Mouse (Mus musculus) lung, postnatal 36 days (tissue): ENCODE measurements at regions not wholly inside any gene's neighbourhood (a gene's known extent, or its start where the extent isn't known, plus 50 kb on each side); places are given as distances from the start of the nearest gene placed in this dataset.
A peak's percentile ranks its signal among the peaks of the same experiment; 100 is the strongest.

Source experiments
- DNase-seq: peaks from one replicate; pipeline ENCODE4 v3.0.0; 2022; ENCODE audit warnings: mixed read lengths

DNA sequence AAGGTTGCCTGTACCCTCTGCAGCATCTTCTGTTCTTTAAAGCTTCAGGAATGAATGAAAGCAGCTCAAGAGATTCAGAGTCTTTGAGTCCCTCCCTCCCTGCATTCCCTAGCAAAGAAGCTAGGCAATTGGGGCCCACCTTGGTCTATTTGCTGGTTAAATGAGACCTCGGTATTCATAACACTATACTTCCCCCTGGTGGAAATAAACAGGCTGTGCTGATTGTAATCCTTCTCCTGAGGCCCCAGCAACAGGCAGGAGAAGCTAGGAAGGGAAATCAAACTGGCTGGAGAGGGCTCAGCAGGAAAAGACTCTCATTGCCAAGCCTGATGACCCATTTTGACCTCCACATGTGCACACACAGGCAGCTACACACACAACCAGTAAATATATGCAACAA, 137.1 kb downstream of the Sh3bp4 start:
- DNase-seq: no peak

- no peak for DNase-seq
Measured at GRCm38 (mm10) chr1:89211116-89211515, 140.9 kb downstream of the Sh3bp4 start.

- no peak for DNase-seq
Measured at GRCm38 (mm10) chr1:89228426-89228825, 158.2 kb downstream of the Sh3bp4 start.

GRCm38 (mm10) chr1:89231756-89232155, 161.5 kb downstream of the Sh3bp4 start:
- DNase-seq: no peak

- DNase-seq: no peak
Measured at GRCm38 (mm10) chr1:89232391-89232790, 162.2 kb downstream of the Sh3bp4 start.

- DNase-seq: peak; percentile 74
Measured at GRCm38 (mm10) chr1:89234895-89235294, 164.7 kb downstream of the Sh3bp4 start.

DNA sequence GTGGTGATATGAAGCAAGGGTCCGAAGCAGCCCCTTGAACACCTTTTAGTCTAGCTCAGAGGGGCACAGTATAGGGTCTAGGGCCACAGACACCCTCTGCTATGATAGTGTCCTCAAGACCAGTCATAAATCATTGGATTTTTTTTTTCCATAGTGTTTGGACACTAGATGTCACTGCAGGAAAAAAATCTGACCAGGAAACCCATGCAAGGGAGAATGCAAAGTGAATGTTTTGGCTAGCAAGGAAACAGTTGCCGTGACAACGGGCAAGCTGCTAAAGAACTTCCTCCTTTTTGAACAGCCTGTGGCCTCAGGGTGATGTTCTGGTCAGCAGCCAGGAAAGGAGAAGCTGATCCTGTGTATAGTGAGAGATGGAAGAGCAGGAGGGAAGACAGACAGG, 165.1 kb downstream of the Sh3bp4 start:
- DNase-seq: peak; percentile 92

DNA sequence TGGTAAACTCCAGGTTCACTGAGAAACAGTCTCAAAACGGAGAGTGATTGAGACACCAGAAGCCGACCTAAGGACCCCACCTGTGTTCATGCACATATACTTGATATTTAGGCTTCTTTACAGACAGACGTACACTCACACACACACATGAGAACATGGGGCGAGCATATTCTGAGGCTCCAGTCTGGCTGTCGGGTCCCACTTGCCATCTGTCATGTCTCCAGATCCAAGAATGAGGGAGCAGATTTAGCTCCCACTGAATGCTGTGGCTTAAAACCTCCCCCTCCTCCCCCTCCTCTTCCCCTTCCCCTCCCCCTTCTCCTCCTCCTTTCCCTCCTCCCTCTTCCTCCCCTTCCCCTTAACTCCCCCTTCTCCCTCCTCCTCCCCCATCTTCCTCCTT, 167.5 kb downstream of the Sh3bp4 start:
- no peak for DNase-seq

DNA sequence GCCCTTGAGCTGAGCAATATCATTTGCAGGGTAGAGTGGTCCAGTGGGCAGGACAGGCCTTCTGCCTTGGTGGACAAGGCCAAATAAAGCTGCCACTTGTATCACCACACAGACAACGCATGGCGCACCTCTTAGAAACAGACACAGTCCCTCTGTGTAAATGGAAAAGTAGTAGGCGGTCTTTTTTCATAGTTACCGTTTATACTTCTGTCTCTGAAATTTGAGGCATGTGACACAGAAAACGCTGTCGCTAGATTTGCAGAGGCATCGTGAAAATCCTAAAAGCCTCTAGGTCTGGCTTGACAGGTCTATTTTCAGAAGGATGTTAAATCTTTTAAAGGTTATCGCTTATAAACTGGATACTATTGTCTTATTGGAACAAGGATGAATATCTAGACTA, 174.4 kb downstream of the Sh3bp4 start:
- DNase-seq: no peak

- DNase-seq: peak; percentile 55
Measured at GRCm38 (mm10) chr1:89245202-89246003, 175.2 kb downstream of the Sh3bp4 start.

DNA sequence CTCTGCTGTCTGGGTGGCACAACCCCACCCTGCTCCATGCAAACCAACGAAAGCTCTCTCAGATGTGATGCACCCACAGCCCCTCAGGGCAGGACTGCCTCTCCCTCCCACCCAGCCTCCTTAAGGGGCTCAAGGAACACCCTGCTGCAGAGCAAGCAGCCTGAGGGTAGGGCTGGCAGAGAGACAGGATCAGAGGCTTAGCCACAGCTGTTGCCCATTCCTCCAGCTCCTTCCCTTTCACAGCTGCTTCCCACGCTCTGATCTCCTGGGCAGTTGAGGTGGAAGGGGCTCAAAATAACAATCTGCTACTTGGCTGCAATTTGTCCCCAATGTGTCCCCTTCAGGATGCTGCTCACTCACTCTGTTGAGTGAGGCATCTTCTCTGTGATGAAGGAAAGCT, 181.5 kb downstream of the Sh3bp4 start:
- no peak for DNase-seq

DNA sequence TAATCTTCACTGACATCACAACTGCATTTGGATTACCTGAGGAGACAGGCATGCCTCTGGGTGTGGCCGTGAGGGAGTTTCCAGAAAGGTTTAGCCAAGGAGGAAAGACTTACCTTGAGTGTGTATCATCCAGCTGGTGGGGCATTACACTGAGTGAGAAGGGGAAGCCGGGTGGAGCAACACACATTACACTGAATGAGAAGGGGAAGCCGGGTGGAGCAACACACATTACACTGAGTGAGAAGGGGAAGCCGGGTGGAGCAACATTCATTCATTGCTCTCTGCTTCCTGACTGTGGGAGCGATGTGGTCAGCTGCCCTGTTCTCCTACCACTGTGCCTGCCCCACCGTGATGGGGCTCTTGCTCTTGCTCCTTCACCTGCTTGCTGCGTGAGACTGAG, 182.3 kb downstream of the Sh3bp4 start:
- no peak for DNase-seq

DNA sequence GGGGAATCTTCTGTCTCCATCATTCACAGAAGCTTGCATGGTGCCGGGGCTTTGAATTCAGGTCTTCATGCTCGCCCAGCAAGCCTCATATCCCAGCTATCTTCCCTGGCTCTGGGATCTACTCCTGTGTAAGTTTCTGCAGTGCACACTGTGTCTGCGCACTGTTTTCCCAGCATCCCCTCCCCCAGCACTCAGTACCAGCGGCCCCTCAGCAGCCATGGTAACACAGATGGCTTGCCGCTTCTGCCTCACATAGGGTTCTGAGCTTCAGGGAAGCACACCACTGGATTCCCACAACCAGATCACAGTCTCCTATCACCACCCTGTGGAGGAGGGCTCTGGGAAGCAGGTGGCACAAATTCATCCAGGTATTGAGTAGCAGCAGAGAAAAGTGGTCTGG, 187.7 kb downstream of the Sh3bp4 start:
- DNase-seq: no peak

GRCm38 (mm10) chr1:89265771-89266170, 188.8 kb upstream of the Agap1 start:
- no peak for DNase-seq

- DNase-seq: peak; percentile 36
Measured at GRCm38 (mm10) chr1:89268806-89269205, 185.8 kb upstream of the Agap1 start.

DNA sequence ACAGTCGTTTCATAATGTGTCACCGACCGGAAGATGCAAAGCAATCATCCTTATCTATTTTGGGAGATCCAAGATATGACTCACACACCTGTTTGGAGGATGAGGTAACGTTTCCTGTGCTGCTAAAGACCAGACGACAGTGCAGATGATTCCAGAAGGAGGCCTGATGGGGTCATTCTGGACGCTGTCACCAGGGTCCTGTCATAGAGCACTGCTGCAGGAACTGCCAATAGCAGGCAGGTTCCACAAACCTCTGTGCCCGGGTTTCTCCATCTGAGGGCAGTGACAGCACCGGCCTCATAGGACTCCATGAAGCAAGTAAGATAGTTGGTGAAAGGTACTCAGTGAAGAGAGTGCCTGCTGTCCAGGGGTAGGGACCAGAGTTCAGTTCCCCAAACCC, 182.9 kb upstream of the Agap1 start:
- no peak for DNase-seq

DNA sequence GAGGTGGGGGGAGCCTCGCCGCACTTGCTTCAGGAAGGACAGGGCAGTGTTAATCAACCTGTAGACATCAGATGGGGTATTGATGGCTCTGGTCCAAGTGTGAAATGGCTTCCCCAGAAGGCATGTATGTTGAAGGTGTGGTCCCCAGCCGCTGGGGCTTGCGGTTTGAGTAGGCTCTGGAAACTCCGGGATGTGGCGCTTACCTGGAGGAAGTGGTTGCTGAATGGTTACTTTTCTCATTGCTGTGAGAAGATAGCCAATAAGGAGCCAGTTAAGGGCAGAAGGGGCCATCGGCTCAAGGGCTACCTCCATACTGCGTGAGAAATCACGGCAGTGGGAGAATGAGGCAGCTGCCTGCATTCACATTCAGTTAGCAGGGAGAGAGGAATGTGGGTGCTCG, 181.6 kb upstream of the Agap1 start:
- no peak for DNase-seq

- DNase-seq: no peak
Measured at GRCm38 (mm10) chr1:89273786-89274362, 180.7 kb upstream of the Agap1 start.

DNA sequence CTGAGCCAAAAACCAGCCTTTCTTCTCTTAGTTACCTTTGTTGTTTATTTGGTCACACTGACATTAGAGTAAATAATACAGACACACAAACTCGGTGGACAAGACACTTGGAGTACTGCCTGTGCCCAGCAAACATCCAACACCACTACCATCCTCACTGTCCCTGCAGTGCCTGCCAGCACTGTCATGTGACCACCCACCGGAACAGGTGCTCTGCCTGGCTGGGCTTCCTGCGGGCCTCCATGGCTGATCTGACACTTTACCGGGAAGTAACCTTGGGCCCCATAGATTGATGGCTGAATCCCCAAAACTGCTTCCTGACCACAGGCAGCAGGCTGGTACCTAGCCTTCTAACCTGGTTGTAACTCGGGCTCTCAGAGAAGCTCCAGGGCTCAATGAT, 175.2 kb upstream of the Agap1 start:
- DNase-seq: no peak

- peak; percentile 74 for DNase-seq
Measured at GRCm38 (mm10) chr1:89281107-89281655, 173.4 kb upstream of the Agap1 start.

DNA sequence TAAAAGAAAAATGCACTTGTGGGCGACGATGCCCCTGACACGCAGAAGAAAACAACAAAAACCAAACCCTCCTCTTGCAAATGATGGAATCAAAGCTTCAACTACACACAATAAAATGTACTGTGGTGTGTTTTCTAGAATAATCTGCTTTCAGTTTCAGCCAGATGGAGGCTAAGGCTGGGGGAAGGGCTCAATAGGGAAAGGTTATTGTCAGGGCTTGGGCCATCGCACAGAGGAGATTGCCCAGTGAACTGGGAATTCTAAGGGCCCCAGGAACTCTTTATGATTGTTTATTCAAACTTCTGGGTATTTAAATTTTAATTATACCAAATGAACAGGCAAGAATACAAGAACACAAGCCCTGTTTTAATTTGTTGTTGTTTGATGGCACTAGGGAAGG, 169.6 kb upstream of the Agap1 start:
- DNase-seq: no peak

- DNase-seq: no peak
Measured at GRCm38 (mm10) chr1:89287136-89287795, 167.3 kb upstream of the Agap1 start.

GRCm38 (mm10) chr1:89288001-89288400, 166.6 kb upstream of the Agap1 start:
- no peak for DNase-seq

GRCm38 (mm10) chr1:89288921-89289320, 165.7 kb upstream of the Agap1 start:
- no peak for DNase-seq
